Mouse (Mus musculus) gastrocnemius, adult 18-20 months (tissue): Measurements from ENCODE around the gene Ddah1. TPM values are rescaled to one million over a fixed set of nuclear protein-coding genes. Genes with fewer than 3 reads are reported as not detected.
A peak's percentile ranks its signal among the peaks of the same experiment; 100 is the strongest.
"Not testable (repeated sequence)": the region's sequence is repeated elsewhere in the genome, so short reads cannot be mapped to it uniquely, and the experiment has no call there.

Source experiments
- DNase-seq: peaks from one replicate; pipeline ENCODE4 v3.0.0; 2021; ENCODE audit warnings: low spot score
- total RNA-seq, 2 experiments: library from RNA; stranded (reverse); gene quantifications; 2 replicates each; pipeline ENCODE4 v1.2.3; 2021

Gene Ddah1
- total RNA-seq, 2 experiments from 2014 or later, result 2.7 to 4.4 TPM

GRCm38 (mm10) chr3:145904850-145905776, 146.6 kb downstream of the Ddah1 start:
- peak; percentile 54 for DNase-seq

- no peak for DNase-seq
Observed at GRCm38 (mm10) chr3:145906582-145906981, 148.1 kb downstream of the Ddah1 start.

GRCm38 (mm10) chr3:145912512-145912911, 154.0 kb downstream of the Ddah1 start:
- DNase-seq, result no peak

GRCm38 (mm10) chr3:145913263-145913662, 154.8 kb downstream of the Ddah1 start:
- no peak for DNase-seq

GRCm38 (mm10) chr3:145913942-145914341, 155.5 kb downstream of the Ddah1 start:
- not testable (repeated sequence) for DNase-seq

GRCm38 (mm10) chr3:145916374-145916773, 157.9 kb downstream of the Ddah1 start:
- no peak for DNase-seq

GRCm38 (mm10) chr3:145916826-145917225, 158.4 kb downstream of the Ddah1 start:
- no peak for DNase-seq

GRCm38 (mm10) chr3:145922019-145922854, 163.8 kb downstream of the Ddah1 start, which contains the start of gene Bcl10:
Gene Bcl10 (plus strand): TSS chr3:145922804.
- no peak for DNase-seq

GRCm38 (mm10) chr3:145922971-145923370, 164.5 kb downstream of the Ddah1 start:
- no peak for DNase-seq

- peak; percentile 99 for DNase-seq
Observed at GRCm38 (mm10) chr3:145923874-145924577, 165.6 kb downstream of the Ddah1 start.

GRCm38 (mm10) chr3:145924649-145925337, 166.3 kb downstream of the Ddah1 start:
- DNase-seq, result peak; percentile 30

- DNase-seq, result no peak
Observed at GRCm38 (mm10) chr3:145925506-145925905, 167.0 kb downstream of the Ddah1 start.

GRCm38 (mm10) chr3:145929525-145930400, 171.3 kb downstream of the Ddah1 start:
- no peak for DNase-seq

- DNase-seq, result no peak
Observed at GRCm38 (mm10) chr3:145933845-145934244, 175.4 kb downstream of the Ddah1 start.

- DNase-seq, result peak; percentile 92
Observed at GRCm38 (mm10) chr3:145937505-145938404, 179.3 kb downstream of the Ddah1 start, which contains the start of gene 2410004B18Rik. Gene 2410004B18Rik (plus strand): TSS chr3:145938014.

- no peak for DNase-seq
Observed at GRCm38 (mm10) chr3:145938405-145939349, 180.2 kb downstream of the Ddah1 start.

GRCm38 (mm10) chr3:145939402-145939801, 180.9 kb downstream of the Ddah1 start:
- DNase-seq, result no peak
